Mouse (Mus musculus) ES-Bruce4 (cell line): Measurements from ENCODE around the gene Pym1.

Source experiments
- CTCF ChIP-seq: IDR thresholded peaks from one replicate; pipeline ENCODE4 v1.8.1; 2011; ENCODE audit warnings: low read depth, low read length
- POLR2A ChIP-seq: IDR thresholded peaks from one replicate; pipeline ENCODE4 v1.8.1; 2011; ENCODE audit warnings: low read length; ENCODE audit not compliant: insufficient read depth

GRCm38 (mm10) chr10:128805092-128806000 is 57.7 kb downstream of the Pym1 start:
- no peak for TF ChIP-seq CTCF
- no peak for TF ChIP-seq POLR2A
